Mouse (Mus musculus) NIH3T3 (cell line): Measurements from ENCODE around the gene Adam12.

ENCODE experiments used
- DNase-seq: peaks from one replicate; pipeline ENCODE4 v3.0.0-alpha.2; 2012; ENCODE audit warnings: low read depth

Adam12 gene

GRCm38 (mm10) chr7:134081307-134082072 lies 150.5 kb downstream of the Adam12 start:
- DNase-seq, result no peak

DNA sequence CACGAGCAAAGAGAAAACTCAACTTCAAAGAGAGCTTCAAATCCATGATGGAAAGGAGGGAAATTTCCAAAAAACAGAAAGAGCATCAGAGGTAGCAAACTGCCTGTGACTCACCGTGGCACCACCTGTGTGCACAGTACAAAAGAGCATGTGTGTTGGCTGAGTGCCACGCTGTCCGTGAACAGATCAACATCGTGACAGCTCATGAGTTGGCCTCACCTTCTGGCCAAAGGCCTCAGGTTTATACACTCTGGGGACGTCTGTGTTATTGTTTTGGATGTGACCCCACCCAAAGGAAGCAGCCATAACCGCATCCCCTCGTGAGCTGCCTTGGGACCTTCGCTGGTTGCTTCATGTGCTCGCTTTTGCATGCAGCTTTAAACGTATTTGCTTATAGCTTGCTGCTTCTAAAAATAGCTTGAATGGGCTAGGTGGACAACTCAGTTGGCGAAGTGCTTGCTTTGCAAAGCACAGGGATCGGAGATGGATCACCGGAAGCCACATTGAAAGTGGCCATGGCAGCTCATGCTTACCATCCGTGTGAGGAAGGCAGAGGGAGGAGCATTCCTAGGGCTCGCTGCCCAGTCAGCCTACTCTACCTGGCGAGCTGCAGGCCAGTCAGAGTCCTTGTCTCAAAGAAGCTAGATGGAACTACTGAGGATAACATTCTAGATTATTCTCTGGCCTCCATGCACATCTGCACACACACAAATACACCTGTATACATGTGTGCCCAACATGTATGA lies 151.8 kb downstream of the Adam12 start:
- peak; percentile 44 for DNase-seq

DNA sequence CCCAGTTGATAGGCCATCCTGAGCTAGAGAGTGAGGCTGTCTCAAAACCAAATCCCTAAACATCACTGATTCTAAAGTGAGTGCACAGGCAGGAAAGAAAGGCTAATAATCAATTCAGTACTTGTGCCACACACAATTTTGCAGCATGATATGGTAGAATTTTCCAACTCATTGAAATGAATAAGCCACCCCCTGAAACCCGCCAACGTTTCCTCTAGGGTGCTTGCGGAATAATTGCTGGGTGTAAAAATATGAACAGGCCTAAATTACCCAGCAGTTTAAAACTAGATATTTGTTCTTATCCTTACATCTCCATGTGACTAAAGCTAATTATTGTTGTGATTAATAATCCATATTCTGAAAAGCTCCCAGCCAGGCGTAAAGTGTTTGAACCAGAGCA lies 154.3 kb downstream of the Adam12 start:
- no peak for DNase-seq

DNA sequence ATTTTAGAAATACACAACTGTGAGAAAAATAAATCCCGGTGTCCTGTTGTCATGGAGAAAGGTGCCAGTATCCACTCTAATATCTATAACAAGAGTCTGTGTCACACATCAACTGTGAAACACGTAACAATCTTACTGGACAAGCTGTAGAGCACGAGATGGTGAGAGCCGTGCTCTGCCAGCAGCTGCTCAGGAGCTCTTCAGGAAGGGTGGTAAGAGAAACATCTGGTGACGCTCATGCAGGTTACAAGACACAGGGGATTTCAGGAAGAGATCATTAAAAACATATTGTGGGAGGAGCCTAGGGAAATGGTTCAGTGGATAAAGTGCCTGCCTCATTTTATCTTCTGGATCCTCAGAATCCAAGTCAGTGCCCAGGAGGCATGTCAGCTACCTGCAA lies 158.9 kb downstream of the Adam12 start:
- DNase-seq, result no peak

DNA sequence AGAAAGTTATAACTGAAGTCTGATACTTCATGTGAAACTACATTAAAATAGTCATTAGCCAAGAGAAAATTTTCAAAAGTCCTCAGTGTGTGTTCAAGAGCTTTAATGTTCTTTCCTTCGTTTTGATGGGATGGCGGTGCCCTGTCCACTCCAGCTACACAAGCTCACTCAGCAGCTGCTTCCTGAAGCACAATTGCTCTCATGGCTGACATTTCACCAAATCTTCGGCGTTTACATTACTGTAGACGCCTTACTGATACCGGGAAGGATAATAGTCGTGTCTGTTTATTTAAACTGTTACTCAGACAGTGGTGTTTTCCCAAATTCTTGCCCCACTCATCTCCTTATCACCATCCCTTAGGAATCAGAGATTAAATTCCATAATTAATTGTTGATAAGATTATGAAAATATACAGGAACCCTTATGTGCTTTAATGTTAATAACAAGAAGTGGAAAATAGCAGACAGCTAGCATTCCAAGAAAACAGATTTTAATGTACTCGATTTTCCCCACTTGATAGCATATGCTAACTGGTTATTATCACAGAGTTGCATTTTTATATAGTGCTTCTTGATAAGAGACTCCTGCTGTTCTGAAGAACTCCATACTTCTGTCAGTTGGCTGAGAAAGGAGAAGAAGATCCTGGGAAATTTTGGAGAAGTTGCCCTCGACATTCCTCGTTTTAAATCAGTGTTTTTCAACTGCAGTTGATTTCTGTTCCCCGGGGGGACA lies 160.6 kb downstream of the Adam12 start:
- no peak for DNase-seq

GRCm38 (mm10) chr7:134062629-134063028 lies 169.3 kb downstream of the Adam12 start:
- DNase-seq, result no peak

DNA sequence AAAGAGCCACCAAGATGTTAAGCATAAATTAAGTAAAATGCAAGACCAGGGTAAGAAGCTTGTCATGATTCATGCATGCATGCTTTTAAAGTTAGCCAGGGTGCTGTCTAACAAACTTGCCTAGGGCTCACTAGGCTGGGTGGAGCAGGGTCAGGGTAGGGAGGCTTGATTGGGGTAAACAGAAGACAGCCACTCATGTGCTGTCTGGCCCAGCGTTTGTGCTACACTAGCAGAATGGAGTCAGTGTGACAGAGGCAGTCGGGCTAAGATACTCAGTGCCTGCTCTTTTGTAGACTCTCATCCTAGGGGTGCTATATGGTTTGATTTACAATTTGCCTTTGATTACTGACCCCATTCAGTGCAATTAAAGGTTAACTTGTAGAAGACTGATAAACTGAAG lies 179.5 kb downstream of the Adam12 start:
- DNase-seq, result no peak

DNA sequence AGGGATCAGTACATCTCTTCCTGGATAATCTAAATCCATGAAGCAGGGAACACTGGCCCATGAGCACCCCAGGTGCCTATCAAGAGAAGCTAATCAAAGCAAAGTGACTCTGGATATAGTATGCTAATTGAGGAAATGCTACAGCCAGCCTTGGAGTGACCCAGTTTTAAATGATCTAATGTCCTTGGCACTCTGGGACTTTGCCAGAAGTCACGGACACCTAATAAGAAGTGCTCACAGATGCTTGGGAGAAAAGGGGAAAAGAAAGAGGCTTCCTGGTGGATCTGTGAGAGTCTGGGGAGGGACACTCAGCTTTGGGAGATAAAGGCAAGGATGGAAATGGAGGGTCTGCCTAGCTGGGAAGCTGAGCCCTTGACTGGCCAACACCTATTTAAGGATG lies 181.6 kb downstream of the Adam12 start:
- DNase-seq, result no peak

- DNase-seq, result no peak
These were observed 185.6 kb downstream of the Adam12 start for GRCm38 (mm10) chr7:134046376-134046775.

GRCm38 (mm10) chr7:134043576-134043975 lies 188.4 kb downstream of the Adam12 start:
- DNase-seq, result peak; percentile 51

DNA sequence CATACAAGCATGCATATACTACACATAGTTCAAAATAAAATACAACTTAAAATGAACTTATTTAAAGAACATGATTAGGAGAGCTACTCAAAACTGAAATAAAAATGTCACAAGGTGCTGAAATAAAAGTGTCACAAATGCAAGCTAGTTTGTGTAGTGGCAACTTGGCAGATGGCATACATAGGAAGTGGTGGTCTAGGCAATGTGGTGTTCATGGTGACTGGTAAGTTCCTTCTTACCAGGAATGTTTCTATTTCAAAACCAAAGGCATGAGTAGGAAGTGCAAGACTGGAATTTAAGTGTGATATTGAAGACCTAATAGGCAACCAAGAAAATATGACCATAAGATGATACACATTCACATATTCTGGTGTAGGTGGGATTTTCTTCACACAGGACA lies 189.3 kb downstream of the Adam12 start:
- no peak for DNase-seq

- no peak for DNase-seq
These were observed 198.0 kb downstream of the Adam12 start for GRCm38 (mm10) chr7:134033939-134034338.

GRCm38 (mm10) chr7:134032959-134033366 lies 199.0 kb downstream of the Adam12 start:
- peak; percentile 86 for DNase-seq

GRCm38 (mm10) chr7:134031787-134032186 lies 200.2 kb downstream of the Adam12 start:
- peak; percentile 36 for DNase-seq

DNA sequence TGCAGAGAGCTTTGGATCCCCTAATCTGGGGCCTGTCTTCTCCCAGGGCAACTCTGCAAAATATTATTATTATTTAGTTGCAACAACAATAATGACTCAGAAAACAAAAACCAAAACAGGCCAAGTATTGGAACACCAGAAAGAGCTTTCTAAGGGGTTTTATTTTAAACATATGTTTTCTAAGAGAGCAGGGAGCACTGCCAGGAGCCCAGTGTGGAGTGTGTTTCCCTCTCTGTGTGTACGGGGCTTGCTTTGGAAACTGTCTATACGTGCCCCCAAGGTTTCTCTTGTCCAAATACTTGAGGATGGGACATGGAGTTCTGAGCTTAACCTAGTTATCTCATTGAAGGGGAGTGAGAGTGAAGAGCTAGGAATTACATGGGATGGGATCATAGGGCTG lies 200.7 kb downstream of the Adam12 start:
- peak; percentile 77 for DNase-seq

- DNase-seq, result peak; percentile 25
These were observed 203.6 kb downstream of the Adam12 start for GRCm38 (mm10) chr7:134028281-134028830.

- DNase-seq, result no peak
These were observed 204.9 kb downstream of the Adam12 start for GRCm38 (mm10) chr7:134027020-134027415.

GRCm38 (mm10) chr7:134026200-134027019 lies 205.5 kb downstream of the Adam12 start:
- DNase-seq, result peak; percentile 13

- DNase-seq, result no peak
These were observed 209.6 kb downstream of the Adam12 start for GRCm38 (mm10) chr7:134022157-134022885.

GRCm38 (mm10) chr7:134015226-134015625 lies 216.7 kb downstream of the Adam12 start:
- no peak for DNase-seq

DNA sequence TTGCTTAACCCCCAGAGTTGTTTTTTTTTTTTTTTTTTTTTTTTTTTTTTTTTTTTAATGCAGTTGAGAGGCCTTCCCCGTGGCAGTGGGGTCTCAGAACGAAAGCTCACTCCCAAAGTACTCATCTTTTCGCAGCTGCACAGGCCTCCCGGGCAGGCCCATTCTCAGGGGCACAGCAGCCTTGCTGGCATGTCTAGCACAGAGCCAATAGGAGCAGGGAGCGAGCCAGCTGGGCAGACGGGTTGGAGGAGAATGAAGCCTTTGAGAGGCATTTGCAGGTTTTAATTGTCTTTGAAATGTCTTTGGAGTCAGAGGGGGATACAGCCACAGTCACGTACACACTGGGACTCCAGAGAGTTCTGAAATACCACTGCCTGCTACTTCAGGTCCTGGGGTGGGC lies 217.2 kb downstream of the Adam12 start:
- DNase-seq, result no peak
